Mouse (Mus musculus): ENCODE data around the gene Gm11568.

GRCm38 (mm10) chr11:99854121-99854520 lies 3.6 kb upstream of the Gm11568 start:
- TF ChIP-seq CTCF (IDR thresholded peaks at IDR 0.05; ENCODE audit: insufficient read depth, low read length): peak; percentile 54
- TF ChIP-seq POLR2A (IDR thresholded peaks at IDR 0.05; ENCODE audit: borderline replicate concordance, extremely low read depth, low read depth, low read length): no peak

All from lung, adult 2 months (tissue).